Comparison of ENCODE assay signal across 6 mouse cellular contexts in genomic region chr13:67725331-67725730, GRCm38 (mm10). TPM values are rescaled to one million over a fixed set of nuclear protein-coding genes. Genes with fewer than 3 reads are reported as not detected.
DNase-seq lines count a peak whose midpoint lies in the region; ATAC-seq and TF ChIP-seq lines count a peak whose summit lies in the region.
"Not testable (repeated sequence)": the region's sequence is repeated elsewhere in the genome, so short reads cannot be mapped to it uniquely, and the experiment has no call there.

No protein-coding gene starts in this region.

- TF ChIP-seq CTCF in lung, embryonic 14.5 days (IDR thresholded peaks at IDR 0.05; ENCODE audit: low read depth), result not testable (repeated sequence)

- not testable (repeated sequence) for H3K27ac ChIP-seq in hindbrain, embryonic 14.5 days; lung, embryonic 14.5 days (ENCODE audit: low read depth)

- H3K9me3 ChIP-seq in hindbrain, embryonic 14.5 days (ENCODE audit: control insufficient read depth, low read length); lung, embryonic 14.5 days (ENCODE audit: low read depth, low read length): not testable (repeated sequence)

- H3K9ac ChIP-seq in hindbrain, embryonic 14.5 days; lung, embryonic 14.5 days: not testable (repeated sequence)

- ATAC-seq in hindbrain, embryonic 14.5 days (ENCODE audit: low FRiP score); lung, embryonic 14.5 days (ENCODE audit: insufficient read depth): not testable (repeated sequence)

- 75% methylated on average over 2 of the region's 2 CpGs for WGBS in hindbrain, embryonic 14.5 days
- 47% methylated on average over 2 of the region's 2 CpGs for WGBS in lung, embryonic 14.5 days

- not testable (repeated sequence) for H3K4me3 ChIP-seq in hindbrain, embryonic 14.5 days (replicated peaks; ENCODE audit: low read length); lung, embryonic 14.5 days (ENCODE audit: low read depth, low read length)

- H3K4me1 ChIP-seq in hindbrain, embryonic 14.5 days (replicated peaks; ENCODE audit: control insufficient read depth, insufficient read depth, low read length), result peaks cover 11% of the 10 kb centered on the region; the same call in 1 of the 2 replicates
- not testable (repeated sequence) for H3K4me1 ChIP-seq in lung, embryonic 14.5 days (ENCODE audit: insufficient read depth)

- not testable (repeated sequence) for H3K36me3 ChIP-seq in hindbrain, embryonic 14.5 days (replicated peaks; ENCODE audit: control insufficient read depth, insufficient read depth); lung, embryonic 14.5 days (ENCODE audit: insufficient read depth)

- H3K27me3 ChIP-seq in hindbrain, embryonic 14.5 days (ENCODE audit: control insufficient read depth, insufficient read depth, low read length); lung, embryonic 14.5 days (ENCODE audit: insufficient read depth, low read length): not testable (repeated sequence)

- not testable (repeated sequence) for H3K4me2 ChIP-seq in hindbrain, embryonic 14.5 days (replicated peaks); lung, embryonic 14.5 days

- peak; percentile 38 for DNase-seq in brain, adult 2 months (ENCODE audit: low read depth, low spot score)
- peak; percentile 48 for DNase-seq in cerebellum, adult 9-10 months
- peak; percentile 18 to 60 for DNase-seq in cerebellum, postnatal 25 days
- DNase-seq in hindbrain, embryonic 14.5 days (ENCODE audit: low spot score), result peak; percentile 42
- peak; percentile 65 for DNase-seq in lung, embryonic 14.5 days
- DNase-seq in right cerebral cortex, adult 18-20 months, result peak; percentile 13

RNA-seq across cellular contexts. Expression of gene Zfp65, which starts 3.6 kb away (rescaled TPM):
- 4.3 and 4.5 TPM in 2 replicates for polyA plus RNA-seq in hindbrain, embryonic 14.5 days (2014; fragmentation: Nextera tagmentation; extraction: Ambion mirVana)
- polyA plus RNA-seq in lung, embryonic 14.5 days (2014; fragmentation: Nextera tagmentation; extraction: Ambion mirVana), result 2.7 and 3.2 TPM in 2 replicates

RNA-seq across cellular contexts. Expression of gene Zfp85, which starts 29.7 kb away (rescaled TPM):
- 8.5 and 9.2 TPM in 2 replicates for polyA plus RNA-seq in hindbrain, embryonic 14.5 days (2014; fragmentation: Nextera tagmentation; extraction: Ambion mirVana)
- 5.6 and 6.4 TPM in 2 replicates for polyA plus RNA-seq in lung, embryonic 14.5 days (2014; fragmentation: Nextera tagmentation; extraction: Ambion mirVana)

RNA-seq across cellular contexts. Expression of gene Zfp738, which starts 38.5 kb away (rescaled TPM):
- 13.4 and 13.6 TPM in 2 replicates for polyA plus RNA-seq in hindbrain, embryonic 14.5 days (2014; fragmentation: Nextera tagmentation; extraction: Ambion mirVana)
- polyA plus RNA-seq in lung, embryonic 14.5 days (2014; fragmentation: Nextera tagmentation; extraction: Ambion mirVana), result 9.9 and 11.0 TPM in 2 replicates

RNA-seq across cellular contexts. Expression of gene Zfp493, which starts 54.2 kb away (rescaled TPM):
- 3.5 and 3.7 TPM in 2 replicates for polyA plus RNA-seq in hindbrain, embryonic 14.5 days (2014; fragmentation: Nextera tagmentation; extraction: Ambion mirVana)
- polyA plus RNA-seq in lung, embryonic 14.5 days (2014; fragmentation: Nextera tagmentation; extraction: Ambion mirVana), result 3.1 and 4.4 TPM in 2 replicates

Comparison
In these comparisons a context has a peak if more than half of its experiments do, and no peak if none do; other contexts are left out.
1. DNase-seq: peak in every context shown above with its lines; median percentile 65 in lung, embryonic 14.5 days; 48 in cerebellum, adult 9-10 months; 42 in hindbrain, embryonic 14.5 days; 39 in cerebellum, postnatal 25 days; 38 in brain, adult 2 months; 13 in right cerebral cortex, adult 18-20 months.